Comparison of ENCODE assay signal across 9 mouse cellular contexts in the genomic region with DNA sequence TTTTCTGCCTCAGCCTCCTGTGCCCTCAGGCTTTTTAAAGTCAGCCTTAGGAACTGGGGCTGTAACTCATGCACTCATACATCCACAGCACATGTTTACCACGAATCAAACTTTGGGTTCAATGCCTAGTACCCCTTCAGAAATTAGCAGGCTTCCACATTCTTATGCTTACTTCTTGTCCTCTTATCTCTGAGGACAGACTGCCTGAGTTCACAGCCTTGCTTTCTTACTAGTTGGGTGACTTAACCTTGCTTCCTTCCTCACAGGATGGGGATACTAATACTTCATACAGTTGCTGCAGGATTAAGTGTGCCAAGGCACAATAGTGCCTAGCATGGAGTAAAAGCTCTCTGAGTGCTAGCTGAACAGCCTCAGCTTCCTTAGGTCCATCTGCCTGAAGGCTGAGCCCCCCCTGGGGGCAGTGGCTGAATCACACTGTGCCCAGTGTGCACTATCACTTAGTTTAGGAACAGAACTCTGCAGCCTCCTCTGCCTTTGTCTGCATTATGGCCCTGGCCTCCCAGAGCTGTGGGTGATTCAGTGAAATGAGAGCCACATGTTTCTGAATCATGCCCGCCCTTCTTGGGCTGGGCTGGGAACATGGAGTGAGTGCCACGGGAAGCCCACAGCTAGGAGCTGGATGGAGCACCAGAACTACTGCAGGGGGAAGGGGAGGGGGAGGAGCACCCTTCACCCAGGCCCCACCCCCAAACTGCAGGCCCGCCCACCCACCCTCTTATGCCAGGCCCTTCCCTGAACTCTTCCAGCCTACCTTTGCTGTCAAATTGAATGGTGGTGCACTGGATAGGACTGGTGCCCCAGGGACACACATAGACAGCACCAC. TPM values are rescaled to one million over a fixed set of nuclear protein-coding genes. Genes with fewer than 3 reads are reported as not detected.
DNase-seq lines count a peak whose midpoint lies in the region; ATAC-seq and TF ChIP-seq lines count a peak whose summit lies in the region.
"Had no signal": no experiment of that assay in that cellular context is flagged by ENCODE, and none has a peak within 500 bp of the region (broad histone marks: within the 10 kb centered on the region; RNA-seq: fewer than 3 reads in every experiment).

No protein-coding gene starts in this region.

- peak; percentile 12; the same call in 1 of the 2 replicates for TF ChIP-seq CTCF in kidney, postnatal 0 days (IDR thresholded peaks at IDR 0.05; ENCODE audit: low read depth)

- no peaks in the 10 kb centered on the region for H3K9me3 ChIP-seq in midbrain, embryonic 13.5 days
- no peaks in the 10 kb centered on the region for H3K9me3 ChIP-seq in midbrain, embryonic 10.5 days (replicated peaks)
- H3K9me3 ChIP-seq in embryonic facial prominence, embryonic 11.5 days (replicated peaks; ENCODE audit: control insufficient read depth, low read length) = no peaks in the 10 kb centered on the region
- no peaks in the 10 kb centered on the region for H3K9me3 ChIP-seq in kidney, postnatal 0 days (replicated peaks; ENCODE audit: low read length)

- H3K4me1 ChIP-seq in midbrain, embryonic 13.5 days (replicated peaks) = no peaks in the 10 kb centered on the region
- H3K4me1 ChIP-seq in midbrain, embryonic 10.5 days = peaks cover 12% of the 10 kb centered on the region
- H3K4me1 ChIP-seq in embryonic facial prominence, embryonic 11.5 days (ENCODE audit: control insufficient read depth, insufficient read depth, low read length) = peaks cover 8% of the 10 kb centered on the region; the same call in 1 of the 2 replicates
- no peaks in the 10 kb centered on the region for H3K4me1 ChIP-seq in kidney, postnatal 0 days (replicated peaks; ENCODE audit: insufficient read depth, low read length)

- peak; percentile 53; the same call in 1 of the 2 replicates for ATAC-seq in midbrain, embryonic 13.5 days
- peak; percentile 82 for ATAC-seq in embryonic facial prominence, embryonic 11.5 days (replicated peaks; ENCODE audit: insufficient number of reproducible peaks, low FRiP score, low TSS enrichment, low read depth)
- ATAC-seq in kidney, postnatal 0 days (replicated peaks; ENCODE audit: low FRiP score, low read depth) = peak; percentile 49

- H3K4me2 ChIP-seq in midbrain, embryonic 13.5 days (replicated peaks) = no peak overlapping the region
- no peak overlapping the region for H3K4me2 ChIP-seq in embryonic facial prominence, embryonic 11.5 days (ENCODE audit: low read depth, low read length)
- H3K4me2 ChIP-seq in kidney, postnatal 0 days (ENCODE audit: low read length) = no peak overlapping the region

- no peak overlapping the region for H3K9ac ChIP-seq in midbrain, embryonic 13.5 days (replicated peaks)
- peak overlapping the region; percentile 48; the same call in 1 of the 2 replicates for H3K9ac ChIP-seq in embryonic facial prominence, embryonic 11.5 days (replicated peaks; ENCODE audit: low read length)
- no peak overlapping the region for H3K9ac ChIP-seq in kidney, postnatal 0 days (ENCODE audit: low read depth, low read length)

- WGBS in midbrain, embryonic 13.5 days = 46% methylated on average over 4 of the region's 4 CpGs
- WGBS in midbrain, embryonic 10.5 days = 40% methylated on average over 4 of the region's 4 CpGs
- 30% methylated on average over 4 of the region's 4 CpGs for WGBS in embryonic facial prominence, embryonic 11.5 days
- WGBS in kidney, postnatal 0 days = 27% methylated on average over 4 of the region's 4 CpGs

- H3K4me3 ChIP-seq in midbrain, embryonic 13.5 days (replicated peaks) = no peak overlapping the region
- no peak overlapping the region for H3K4me3 ChIP-seq in midbrain, embryonic 10.5 days
- no peak overlapping the region for H3K4me3 ChIP-seq in embryonic facial prominence, embryonic 11.5 days (ENCODE audit: low read depth, low read length)
- no peak overlapping the region for H3K4me3 ChIP-seq in kidney, postnatal 0 days (replicated peaks; ENCODE audit: low read depth, low read length)

- H3K36me3 ChIP-seq in midbrain, embryonic 13.5 days = no peaks in the 10 kb centered on the region
- peaks cover 43% of the 10 kb centered on the region for H3K36me3 ChIP-seq in midbrain, embryonic 10.5 days
- H3K36me3 ChIP-seq in embryonic facial prominence, embryonic 11.5 days (replicated peaks; ENCODE audit: control insufficient read depth, insufficient read depth, low read depth, low read length) = no peaks in the 10 kb centered on the region; the same call in 1 of the 2 replicates
- peaks cover 26% of the 10 kb centered on the region for H3K36me3 ChIP-seq in kidney, postnatal 0 days (ENCODE audit: insufficient read depth, low read length)

- no peaks in the 10 kb centered on the region for H3K27me3 ChIP-seq in midbrain, embryonic 13.5 days
- H3K27me3 ChIP-seq in midbrain, embryonic 10.5 days (ENCODE audit: low read depth, poor library complexity, severe bottlenecking) = no peaks in the 10 kb centered on the region
- no peaks in the 10 kb centered on the region for H3K27me3 ChIP-seq in embryonic facial prominence, embryonic 11.5 days (ENCODE audit: control insufficient read depth, insufficient read depth, low read length)
- H3K27me3 ChIP-seq in kidney, postnatal 0 days (ENCODE audit: insufficient read depth, low read length) = no peaks in the 10 kb centered on the region

- no peak overlapping the region for H3K27ac ChIP-seq in midbrain, embryonic 13.5 days
- no peak overlapping the region for H3K27ac ChIP-seq in midbrain, embryonic 10.5 days (replicated peaks)
- peak overlapping the region; percentile 83 for H3K27ac ChIP-seq in embryonic facial prominence, embryonic 11.5 days (replicated peaks; ENCODE audit: low read depth, low read length)
- H3K27ac ChIP-seq in kidney, postnatal 0 days = no peak overlapping the region

- DNase-seq in midbrain, embryonic 10.5 days (ENCODE audit: low spot score) = no peak
- peak; percentile 75 for DNase-seq in embryonic facial prominence, embryonic 11.5 days (ENCODE audit: low spot score)
- peak; percentile 44 for DNase-seq in kidney, postnatal 0 days (ENCODE audit: low spot score)
- no peak for DNase-seq in left cerebral cortex, adult 8-10 months (ENCODE audit: low spot score in 2 of 2)
- no peak for DNase-seq in thymus, postnatal 10 days (ENCODE audit: low spot score in 2 of 2)
- no peak for DNase-seq in left cerebral cortex, adult 9 months (ENCODE audit: low spot score in 2 of 2)
- DNase-seq: cerebellum, postnatal 25 days had no signal

RNA-seq across cellular contexts. Expression of a gene that starts 8.1 kb away (rescaled TPM):
- polyA plus RNA-seq in midbrain, embryonic 13.5 days (2015; fragmentation: Nextera tagmentation; extraction: Ambion mirVana) = 6.8 and 7.8 TPM in 2 replicates
- 26.1 and 26.4 TPM in 2 replicates for polyA plus RNA-seq in midbrain, embryonic 10.5 days (2016; fragmentation: Nextera tagmentation; extraction: Ambion mirVana)
- polyA plus RNA-seq in embryonic facial prominence, embryonic 11.5 days (2014; fragmentation: Nextera tagmentation; extraction: Ambion mirVana) = 24.6 and 29.6 TPM in 2 replicates
- 19.4 and 22.0 TPM in 2 replicates for polyA plus RNA-seq in kidney, postnatal 0 days (2015; fragmentation: Nextera tagmentation; extraction: Ambion mirVana)
- total RNA-seq in left cerebral cortex, adult 8-10 months (2022) = 1 to 10 TPM; 5.7 to 7.2 (median 5.9) TPM

RNA-seq across cellular contexts. Expression of a gene that starts 18.6 kb away (rescaled TPM):
- 15.1 and 17.9 TPM in 2 replicates for polyA plus RNA-seq in midbrain, embryonic 13.5 days (2015; fragmentation: Nextera tagmentation; extraction: Ambion mirVana)
- 24.3 and 25.5 TPM in 2 replicates for polyA plus RNA-seq in midbrain, embryonic 10.5 days (2016; fragmentation: Nextera tagmentation; extraction: Ambion mirVana)
- 12.2 and 16.6 TPM in 2 replicates for polyA plus RNA-seq in embryonic facial prominence, embryonic 11.5 days (2014; fragmentation: Nextera tagmentation; extraction: Ambion mirVana)
- 11.3 and 11.8 TPM in 2 replicates for polyA plus RNA-seq in kidney, postnatal 0 days (2015; fragmentation: Nextera tagmentation; extraction: Ambion mirVana)
- 10 to 100 TPM; 60.6 to 78.6 (median 69.1) TPM for total RNA-seq in left cerebral cortex, adult 8-10 months (2022)

RNA-seq across cellular contexts. Expression of a gene that starts 48.1 kb away (rescaled TPM):
- polyA plus RNA-seq in midbrain, embryonic 13.5 days (2015; fragmentation: Nextera tagmentation; extraction: Ambion mirVana) = 0.18 and 0.94 TPM in 2 replicates
- polyA plus RNA-seq in midbrain, embryonic 10.5 days (2016; fragmentation: Nextera tagmentation; extraction: Ambion mirVana) = 0.32 and 0.47 TPM in 2 replicates
- polyA plus RNA-seq in embryonic facial prominence, embryonic 11.5 days (2014; fragmentation: Nextera tagmentation; extraction: Ambion mirVana) = not detected in 2 replicates
- polyA plus RNA-seq in kidney, postnatal 0 days (2015; fragmentation: Nextera tagmentation; extraction: Ambion mirVana) = 0.47 and 0.65 TPM in 2 replicates
- 1 to 10 TPM in 2 of 4 experiments, under 1 TPM in 2; 0.76 to 6.8 (median 2.8) TPM for total RNA-seq in left cerebral cortex, adult 8-10 months (2022)
- total RNA-seq: neutrophil, adult 5-6 weeks had no signal

Comparison
In these comparisons a context has a peak if more than half of its experiments do, and no peak if none do; other contexts are left out.
1. DNase-seq: peak in embryonic facial prominence, embryonic 11.5 days (single experiment) and kidney, postnatal 0 days (single experiment); none in midbrain, embryonic 10.5 days (single experiment), left cerebral cortex, adult 8-10 months (0 of 2), thymus, postnatal 10 days (0 of 2) and left cerebral cortex, adult 9 months (0 of 2).
2. Peak in every context shown above with its lines, with median percentiles within 50 percentile points of each other: ATAC-seq.